ENCODE assay signal across 8 mouse cellular contexts in genomic region chr5:67647568-67647967, GRCm38 (mm10). TPM values are rescaled to one million over a fixed set of nuclear protein-coding genes. Genes with fewer than 3 reads are reported as not detected.
DNase-seq lines count a peak whose midpoint lies in the region; TF ChIP-seq lines count a peak whose summit lies in the region.

No protein-coding gene starts in this region.

- no peak for TF ChIP-seq POLR2A in lung, adult 2 months (IDR thresholded peaks at IDR 0.05; ENCODE audit: borderline replicate concordance, extremely low read depth, low read depth, low read length)

- H3K4me3 ChIP-seq in lung, adult 2 months (replicated peaks; ENCODE audit: extremely low read depth, low read depth, low read length): no peak overlapping the region

- DNase-seq in cerebellum, postnatal 25 days: peak; percentile 28 to 55
- no peak for DNase-seq in cerebellum, adult 11 months
- no peak for DNase-seq in lung, adult 2 months
- DNase-seq in lung, adult 18-20 months: no peak
- peak; percentile 40 for DNase-seq in embryo, embryonic 10.5 days (ENCODE audit: low spot score)
- peak; percentile 31 for DNase-seq in lung, postnatal 36 days
- no peak for DNase-seq in frontal cortex, postnatal 10 days (ENCODE audit: low spot score in 2 of 2)
- no peak for DNase-seq in layer of hippocampus, adult 9-10 months (ENCODE audit: low spot score)

- TF ChIP-seq CTCF in lung, adult 2 months (IDR thresholded peaks at IDR 0.05; ENCODE audit: insufficient read depth, low read length): peak; percentile 42

- H3K4me1 ChIP-seq in lung, adult 2 months (ENCODE audit: control insufficient read depth, insufficient read depth, low read length): no peaks in the 10 kb centered on the region

- 84% methylated on average over 21 of the region's 21 CpGs for WGBS in lung, adult 2 months

RNA-seq across cellular contexts. Expression of gene Shisa3, which starts 39.9 kb away (rescaled TPM):
- polyA plus RNA-seq in lung, adult 2 months (2012; rRNA removed): 0.67 and 0.88 TPM in 2 replicates

Comparison
In these comparisons a context has a peak if more than half of its experiments do, and no peak if none do; other contexts are left out.
1. DNase-seq: peak in cerebellum, postnatal 25 days (2 of 2), embryo, embryonic 10.5 days (single experiment) and lung, postnatal 36 days (single experiment); none in cerebellum, adult 11 months (single experiment), lung, adult 2 months (single experiment), lung, adult 18-20 months (0 of 2), frontal cortex, postnatal 10 days (0 of 2) and layer of hippocampus, adult 9-10 months (single experiment).